Mouse (Mus musculus): Measurements from ENCODE around the gene Itgam. TPM values are rescaled to one million over a fixed set of nuclear protein-coding genes. Genes with fewer than 3 reads are reported as not detected.

Itgam gene
- total and polyA plus RNA-seq, 3 experiments: 0.07 to 0.30 (median 0.22) TPM

DNA sequence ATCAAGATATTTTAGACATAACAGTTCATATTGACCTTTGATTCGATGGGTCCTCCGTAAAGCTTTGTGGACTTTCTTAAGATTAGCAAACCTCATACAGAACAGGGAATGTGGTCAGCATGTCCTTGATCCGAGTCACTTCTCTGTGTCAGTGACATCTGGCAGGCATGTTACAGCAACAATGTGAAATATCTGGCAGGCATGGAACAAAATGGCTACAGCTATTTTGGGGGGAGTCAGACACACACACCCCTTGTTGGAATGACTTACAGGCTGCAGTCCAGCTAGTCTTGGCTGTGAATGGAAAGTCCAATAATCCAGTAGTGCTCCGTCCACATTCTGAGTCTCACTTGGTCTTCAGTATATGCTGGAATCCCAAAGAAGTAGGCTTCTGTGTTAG lies 38.9 kb upstream of the Itgam start:
- Histone ChIP-seq H3K4me3 (ENCODE audit: low read depth, low read length) (no peak overlapping the region), H3K9me3 (replicated peaks) (no peaks in the 10 kb centered on the region), H3K36me3 (replicated peaks) (no peaks in the 10 kb centered on the region), H3K27me3 (ENCODE audit: insufficient read depth, low read length) (no peaks in the 10 kb centered on the region), H3K4me1 (ENCODE audit: insufficient read depth, low read depth, low read length) (no peaks in the 10 kb centered on the region)
- no peak for ATAC-seq (ENCODE audit: extremely low read depth, insufficient number of reproducible peaks, low FRiP score, poor library complexity, severe bottlenecking)
- no peak for TF ChIP-seq GATA1 (IDR thresholded peaks at IDR 0.05; ENCODE audit: borderline replicate concordance, low read length)
- no peak for TF ChIP-seq CTCF (IDR thresholded peaks at IDR 0.05; ENCODE audit: low read depth, low read length)
- no peak for TF ChIP-seq TAL1 (conservative IDR thresholded peaks at IDR 0.05; ENCODE audit: low read depth, low read length)
- TF ChIP-seq POLR2AphosphoS5 (IDR thresholded peaks at IDR 0.05; ENCODE audit: insufficient replicate concordance, low read depth, low read length): no peak
- no peak for TF ChIP-seq GATA2 (IDR thresholded peaks at IDR 0.05; ENCODE audit: borderline replicate concordance, low read depth, low read length)
- no peak for DNase-seq (ENCODE audit: low spot score)

DNA sequence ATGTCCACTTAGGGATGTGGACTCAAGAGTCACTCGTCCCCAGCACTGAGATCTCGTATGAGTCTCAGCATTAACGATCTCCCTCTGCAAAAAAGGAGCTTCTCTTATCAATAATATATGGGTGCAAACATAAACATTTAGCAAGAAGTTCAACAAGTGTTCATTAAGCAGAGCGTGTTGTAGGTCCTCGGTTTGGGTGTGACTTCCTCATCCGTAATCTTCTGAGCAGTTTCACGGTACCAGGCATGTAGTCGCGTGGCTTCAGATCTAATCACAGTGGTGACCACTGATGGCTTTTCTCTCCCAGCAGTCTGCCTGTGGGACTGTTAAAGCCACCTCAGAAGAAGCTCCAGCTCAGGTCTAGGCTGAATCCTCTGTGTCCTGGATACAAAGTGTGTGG lies 38.1 kb upstream of the Itgam start:
- no peaks in the 10 kb centered on the region for H3K9me3 ChIP-seq (replicated peaks)
- no peaks in the 10 kb centered on the region for H3K36me3 ChIP-seq (replicated peaks)
- DNase-seq (ENCODE audit: low spot score) (no peak), ATAC-seq (ENCODE audit: extremely low read depth, insufficient number of reproducible peaks, low FRiP score, poor library complexity, severe bottlenecking) (no peak)
- H3K4me3 ChIP-seq (ENCODE audit: low read depth, low read length): no peak overlapping the region
- no peak for TF ChIP-seq TAL1 (conservative IDR thresholded peaks at IDR 0.05; ENCODE audit: low read depth, low read length)
- no peak for TF ChIP-seq GATA2 (IDR thresholded peaks at IDR 0.05; ENCODE audit: borderline replicate concordance, low read depth, low read length)
- TF ChIP-seq CTCF (IDR thresholded peaks at IDR 0.05; ENCODE audit: low read depth, low read length): no peak
- no peak for TF ChIP-seq POLR2AphosphoS5 (IDR thresholded peaks at IDR 0.05; ENCODE audit: insufficient replicate concordance, low read depth, low read length)
- no peak for TF ChIP-seq GATA1 (IDR thresholded peaks at IDR 0.05; ENCODE audit: borderline replicate concordance, low read length)
- no peaks in the 10 kb centered on the region for H3K27me3 ChIP-seq (ENCODE audit: insufficient read depth, low read length)
- H3K4me1 ChIP-seq (ENCODE audit: insufficient read depth, low read depth, low read length): no peaks in the 10 kb centered on the region

DNA sequence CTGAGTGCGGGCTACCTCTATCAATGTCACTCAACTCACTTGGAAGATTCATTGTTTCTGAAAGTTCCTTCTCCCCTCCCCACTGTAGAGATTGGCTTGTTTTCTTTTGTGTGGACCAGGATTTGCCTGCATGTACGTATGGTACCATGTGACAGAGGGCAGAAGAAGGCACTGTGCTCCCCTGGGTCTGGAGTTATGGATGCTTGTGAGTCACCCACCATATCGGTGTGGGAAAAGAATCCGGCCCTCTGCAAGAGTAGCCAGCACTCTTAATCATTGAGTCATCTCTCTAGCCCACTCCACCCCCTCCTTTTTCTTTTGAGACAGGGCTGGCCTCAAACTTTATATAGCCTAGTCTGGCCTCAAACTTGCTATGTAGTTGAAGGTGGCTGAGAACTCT lies 37.5 kb upstream of the Itgam start:
- no peaks in the 10 kb centered on the region for H3K4me1 ChIP-seq (ENCODE audit: insufficient read depth, low read depth, low read length)
- no peaks in the 10 kb centered on the region for H3K36me3 ChIP-seq (replicated peaks)
- H3K9me3 ChIP-seq (replicated peaks): no peaks in the 10 kb centered on the region
- no peak overlapping the region for H3K4me3 ChIP-seq (ENCODE audit: low read depth, low read length)
- ATAC-seq (ENCODE audit: extremely low read depth, insufficient number of reproducible peaks, low FRiP score, poor library complexity, severe bottlenecking) (no peak), DNase-seq (ENCODE audit: low spot score) (no peak)
- TF ChIP-seq GATA1 (IDR thresholded peaks at IDR 0.05; ENCODE audit: borderline replicate concordance, low read length) (no peak), TAL1 (conservative IDR thresholded peaks at IDR 0.05; ENCODE audit: low read depth, low read length) (no peak), POLR2AphosphoS5 (IDR thresholded peaks at IDR 0.05; ENCODE audit: insufficient replicate concordance, low read depth, low read length) (no peak), CTCF (IDR thresholded peaks at IDR 0.05; ENCODE audit: low read depth, low read length) (no peak), GATA2 (IDR thresholded peaks at IDR 0.05; ENCODE audit: borderline replicate concordance, low read depth, low read length) (no peak)
- 0 out of 2 replicates have a peak, but pooled peaks cover 2% of the 10 kb centered on the region for H3K27me3 ChIP-seq (ENCODE audit: insufficient read depth, low read length)

DNA sequence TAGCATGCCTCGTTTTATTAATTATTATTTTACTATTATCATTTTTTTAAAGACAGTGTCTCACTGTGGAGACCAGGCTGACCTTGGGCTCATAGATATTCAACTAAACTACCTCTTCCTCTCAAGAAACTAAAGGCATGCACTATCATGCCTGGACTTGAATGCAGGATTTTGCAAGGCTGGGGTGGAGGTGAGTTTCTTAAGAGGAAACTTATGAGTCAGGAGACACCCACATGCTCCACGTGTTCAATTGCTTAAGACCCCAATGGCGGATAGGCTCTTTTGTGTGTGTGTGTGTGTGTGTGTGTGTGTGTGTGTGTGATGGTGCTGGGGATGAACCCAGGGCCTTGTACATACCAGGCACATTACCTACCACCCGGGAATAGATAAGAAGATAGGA lies 37.1 kb upstream of the Itgam start:
- Histone ChIP-seq H3K4me3 (ENCODE audit: low read depth, low read length) (no peak overlapping the region), H3K27me3 (ENCODE audit: insufficient read depth, low read length) (0 out of 2 replicates have a peak, but pooled peaks cover 2% of the 10 kb centered on the region), H3K36me3 (replicated peaks) (no peaks in the 10 kb centered on the region), H3K4me1 (ENCODE audit: insufficient read depth, low read depth, low read length) (no peaks in the 10 kb centered on the region), H3K9me3 (replicated peaks) (no peaks in the 10 kb centered on the region)
- no peak for TF ChIP-seq GATA1 (IDR thresholded peaks at IDR 0.05; ENCODE audit: borderline replicate concordance, low read length)
- ATAC-seq (ENCODE audit: extremely low read depth, insufficient number of reproducible peaks, low FRiP score, poor library complexity, severe bottlenecking) (no peak), DNase-seq (ENCODE audit: low spot score) (no peak)

DNA sequence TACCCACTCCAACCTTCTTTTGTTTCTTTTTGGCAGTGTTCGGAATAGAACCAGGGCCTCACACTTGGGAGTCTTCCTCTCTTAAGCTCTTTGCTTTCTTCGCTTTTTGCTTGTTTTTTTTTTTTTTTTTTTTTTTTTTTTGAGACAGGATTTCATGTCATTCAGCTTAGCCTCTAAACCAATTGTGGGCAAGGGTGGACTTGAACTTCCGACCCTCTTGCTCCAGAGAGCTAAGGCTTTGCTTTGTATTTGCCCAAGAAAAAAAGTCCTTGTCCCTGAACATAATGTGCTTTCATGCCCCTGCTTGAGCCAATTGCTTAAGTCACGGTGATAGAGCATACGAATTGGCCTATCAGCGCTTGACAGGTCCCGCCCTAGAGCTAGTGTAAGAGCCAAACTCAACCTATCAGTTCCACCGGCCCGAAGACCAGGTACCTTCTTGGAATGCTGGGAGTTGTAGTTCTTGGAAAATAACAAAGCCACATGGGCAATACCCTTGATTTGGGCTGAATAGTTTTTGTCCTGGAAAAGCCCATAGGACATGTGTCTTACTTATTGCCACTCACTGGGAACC lies 30.9 kb upstream of the Itgam start:
- no peak for TF ChIP-seq CTCF (IDR thresholded peaks at IDR 0.05; ENCODE audit: low read depth, low read length)
- TF ChIP-seq GATA2 (IDR thresholded peaks at IDR 0.05; ENCODE audit: borderline replicate concordance, low read depth, low read length): no peak
- no peak for TF ChIP-seq GATA1 (IDR thresholded peaks at IDR 0.05; ENCODE audit: borderline replicate concordance, low read length)
- no peak for TF ChIP-seq TAL1 (conservative IDR thresholded peaks at IDR 0.05; ENCODE audit: low read depth, low read length)
- TF ChIP-seq POLR2AphosphoS5 (IDR thresholded peaks at IDR 0.05; ENCODE audit: insufficient replicate concordance, low read depth, low read length): no peak
- H3K36me3 ChIP-seq (replicated peaks): no peaks in the 10 kb centered on the region
- no peaks in the 10 kb centered on the region for H3K4me1 ChIP-seq (ENCODE audit: insufficient read depth, low read depth, low read length)
- DNase-seq (ENCODE audit: low spot score) (no peak), ATAC-seq (ENCODE audit: extremely low read depth, insufficient number of reproducible peaks, low FRiP score, poor library complexity, severe bottlenecking) (no peak)
- H3K9me3 ChIP-seq (replicated peaks): no peaks in the 10 kb centered on the region
- H3K4me3 ChIP-seq (ENCODE audit: low read depth, low read length): no peak overlapping the region
- peaks cover 7% of the 10 kb centered on the region; the same call in 1 of the 2 replicates for H3K27me3 ChIP-seq (ENCODE audit: insufficient read depth, low read length)

DNA sequence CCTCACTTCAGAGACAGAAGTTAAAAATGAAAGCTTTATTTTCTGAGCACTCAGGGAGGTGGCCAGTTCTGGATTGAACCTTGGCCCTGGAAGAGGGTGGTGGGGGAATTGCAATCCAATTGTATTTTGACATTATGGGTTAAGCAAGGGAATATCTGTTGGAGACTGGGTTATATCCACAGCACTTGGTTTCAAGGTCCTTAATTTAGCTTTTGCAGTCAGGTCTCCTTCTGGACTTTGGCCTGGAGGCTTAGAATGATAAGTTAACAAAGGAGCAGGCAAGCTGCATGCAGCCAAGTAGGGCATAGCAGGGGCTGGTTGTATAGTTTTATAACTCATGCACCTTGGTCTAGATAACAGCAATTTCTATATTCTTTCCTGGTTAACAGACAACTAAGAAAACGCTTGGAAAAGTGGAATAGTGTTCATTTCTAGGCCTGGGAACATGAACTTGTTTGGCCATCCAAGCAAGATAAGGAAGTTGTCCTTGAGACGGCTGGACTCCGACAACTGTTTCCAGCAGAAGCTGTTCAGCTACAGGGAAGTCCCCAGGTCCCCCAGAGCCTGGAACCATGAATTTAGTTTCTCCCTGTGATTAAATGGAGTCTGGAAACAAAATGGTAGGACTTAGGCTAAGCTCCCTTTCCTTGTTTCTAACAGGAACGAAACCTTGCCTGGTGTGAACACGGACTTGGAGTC lies 30.0 kb upstream of the Itgam start:
- no peak for ATAC-seq (ENCODE audit: extremely low read depth, insufficient number of reproducible peaks, low FRiP score, poor library complexity, severe bottlenecking)
- Histone ChIP-seq H3K27me3 (ENCODE audit: insufficient read depth, low read length) (peaks cover 7% of the 10 kb centered on the region; the same call in 1 of the 2 replicates), H3K4me3 (ENCODE audit: low read depth, low read length) (no peak overlapping the region), H3K9me3 (replicated peaks) (no peaks in the 10 kb centered on the region), H3K4me1 (ENCODE audit: insufficient read depth, low read depth, low read length) (no peaks in the 10 kb centered on the region), H3K36me3 (replicated peaks) (no peaks in the 10 kb centered on the region)
- no peak for DNase-seq (ENCODE audit: low spot score)
- no peak for TF ChIP-seq GATA2 (IDR thresholded peaks at IDR 0.05; ENCODE audit: borderline replicate concordance, low read depth, low read length)
- TF ChIP-seq CTCF (IDR thresholded peaks at IDR 0.05; ENCODE audit: low read depth, low read length): no peak
- TF ChIP-seq POLR2AphosphoS5 (IDR thresholded peaks at IDR 0.05; ENCODE audit: insufficient replicate concordance, low read depth, low read length): no peak
- no peak for TF ChIP-seq TAL1 (conservative IDR thresholded peaks at IDR 0.05; ENCODE audit: low read depth, low read length)

Measured in G1E (cell line).